Mouse (Mus musculus) kidney, adult 2 months (tissue): ENCODE measurements at regions not wholly inside any gene's neighbourhood (a gene's known extent, or its start where the extent isn't known, plus 50 kb on each side); places are given as distances from the start of the nearest gene placed in this dataset.

ENCODE experiments used
- CTCF ChIP-seq: fragments of 200-500 bp; conservative IDR thresholded peaks from 2 replicates; pipeline ENCODE4 v1.5.1; 2011; ENCODE audit warnings: low read depth, mild to moderate bottlenecking, control low read depth, low read length, moderate library complexity, mixed read lengths; ENCODE audit not compliant: insufficient read depth, insufficient read length
- POLR2A ChIP-seq: fragments of 200-500 bp; IDR thresholded peaks from one replicate; pipeline ENCODE4 v1.6.1; 2011; ENCODE audit warnings: low read depth, low read length, control low read depth

GRCm38 (mm10) chr11:22666378-22666777 lies 154.5 kb downstream of the Tmem17 start:
- TF ChIP-seq CTCF (no peak), POLR2A (no peak)
